Mouse (Mus musculus): ENCODE measurements around the gene 4930442H23Rik. TPM values are rescaled to one million over a fixed set of nuclear protein-coding genes. Genes with fewer than 3 reads are reported as not detected.
"Not testable (repeated sequence)": the region's sequence is repeated elsewhere in the genome, so short reads cannot be mapped to it uniquely, and the experiment has no call there.

The 4930442H23Rik gene
- polyA plus RNA-seq, 1 experiment = 0.07 TPM

DNA sequence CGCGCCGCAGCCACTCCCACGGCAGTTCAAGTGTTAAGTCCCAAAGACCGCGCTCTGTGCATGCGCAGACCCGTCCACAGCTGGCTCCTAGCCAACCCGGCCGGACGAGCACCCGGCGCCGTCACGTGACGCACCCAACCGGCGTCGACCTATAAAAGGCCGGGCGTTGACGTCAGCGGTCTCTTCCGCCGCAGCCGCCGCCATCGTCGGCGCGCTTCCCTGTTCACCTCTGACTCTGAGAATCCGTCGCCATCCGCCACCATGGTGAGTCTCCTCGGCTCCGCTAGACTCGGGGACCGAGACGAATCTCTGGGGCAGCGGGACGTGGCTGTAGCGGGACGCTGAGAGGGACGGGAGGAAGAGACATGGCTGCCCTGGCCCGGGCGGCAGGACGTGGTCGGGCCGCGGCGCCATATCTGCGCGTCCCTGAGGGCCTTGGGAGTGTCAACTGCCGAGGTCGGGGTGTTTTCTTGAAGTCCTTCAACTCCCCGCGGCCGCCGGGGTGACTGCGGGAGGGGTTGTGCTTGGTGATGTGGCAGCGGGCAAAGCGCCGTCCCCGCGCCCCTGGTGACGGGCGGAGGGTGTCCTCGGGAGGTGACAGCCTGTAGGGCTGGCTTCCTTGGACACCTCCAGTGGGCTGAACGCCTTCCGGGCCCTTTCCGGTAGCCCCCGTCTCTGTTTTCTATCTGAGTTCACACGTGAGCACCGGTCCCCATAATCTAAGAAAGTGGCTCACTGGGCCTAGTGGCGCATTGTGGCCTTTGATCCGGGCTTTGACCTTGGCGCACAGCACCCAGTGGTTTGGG lies 7.0 kb downstream of the 4930442H23Rik start, which contains the start of gene Eef2:
Gene Eef2 (plus strand): TSS at position 166 of the 806 bp plus-strand sequence.
- TF ChIP-seq CTCF (IDR thresholded peaks at IDR 0.05; ENCODE audit: control insufficient read depth, insufficient read depth, insufficient read length) (no peak), USF1 (IDR thresholded peaks at IDR 0.05; ENCODE audit: low read depth) (peak; percentile 98), MAX (IDR thresholded peaks at IDR 0.05) (peak; percentile 26)
- Histone ChIP-seq H3ac (ENCODE audit: control insufficient read depth, insufficient read length, low read depth) (peak within 1 kb of the TSS; percentile 99), H3K36me3 (ENCODE audit: control insufficient read depth, insufficient read depth) (peaks cover 47% of the 10 kb centered on the region), H3K79me2 (ENCODE audit: control insufficient read depth, insufficient read depth) (peaks cover 53% of the 10 kb centered on the region), H3K79me3 (ENCODE audit: low read depth) (peaks cover 48% of the 10 kb centered on the region), H3K4me3 (ENCODE audit: insufficient read depth, poor library complexity, severe bottlenecking) (peak within 1 kb of the TSS; percentile 95), H3K27me3 (ENCODE audit: control insufficient read depth, insufficient read depth, insufficient read length) (no peaks in the 10 kb centered on the region)

DNA sequence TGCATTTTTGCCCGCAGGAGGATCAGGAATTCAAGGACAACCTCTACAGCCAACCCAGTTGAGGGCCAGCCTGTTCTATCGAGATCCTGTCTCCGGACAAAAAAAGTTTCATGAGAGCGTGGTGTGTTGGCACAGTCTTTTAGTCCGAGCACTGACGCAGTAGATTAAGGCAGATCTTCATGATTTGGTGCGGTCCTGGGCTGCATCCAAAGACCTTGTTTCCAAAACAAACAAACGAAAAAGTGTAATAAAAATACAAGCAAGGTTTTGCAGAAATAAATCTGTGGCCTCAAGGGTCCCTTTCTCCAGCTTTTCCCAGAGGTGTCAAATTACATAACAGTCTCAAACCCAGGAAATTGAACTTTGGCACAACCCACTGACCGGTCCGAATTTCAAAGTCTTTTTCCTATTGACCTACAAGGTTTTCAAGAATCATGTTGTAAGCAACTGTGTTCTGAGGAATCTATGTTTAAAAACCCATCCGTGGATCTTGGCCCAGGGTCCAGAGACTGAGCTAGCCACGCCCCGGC lies 7.6 kb downstream of the 4930442H23Rik start:
- H3K36me3 ChIP-seq (ENCODE audit: control insufficient read depth, insufficient read depth) = peaks cover 40% of the 10 kb centered on the region
- H3K27me3 ChIP-seq (ENCODE audit: control insufficient read depth, insufficient read depth, insufficient read length) = no peaks in the 10 kb centered on the region
- H3K4me3 ChIP-seq (ENCODE audit: insufficient read depth, poor library complexity, severe bottlenecking) = peak overlapping the region; percentile 26
- H3K79me3 ChIP-seq (ENCODE audit: low read depth) = peaks cover 45% of the 10 kb centered on the region
- H3K79me2 ChIP-seq (ENCODE audit: control insufficient read depth, insufficient read depth) = peaks cover 47% of the 10 kb centered on the region
- TF ChIP-seq MYOD1 (IDR thresholded peaks at IDR 0.05; ENCODE audit: control insufficient read depth, insufficient read length, low read depth) (no peak), USF1 (IDR thresholded peaks at IDR 0.05; ENCODE audit: low read depth) (no peak), FOSL1 (IDR thresholded peaks at IDR 0.05; ENCODE audit: insufficient read depth, low read length, poor library complexity, severe bottlenecking) (no peak)
- no peak overlapping the region for H3ac ChIP-seq (ENCODE audit: control insufficient read depth, insufficient read length, low read depth)

DNA sequence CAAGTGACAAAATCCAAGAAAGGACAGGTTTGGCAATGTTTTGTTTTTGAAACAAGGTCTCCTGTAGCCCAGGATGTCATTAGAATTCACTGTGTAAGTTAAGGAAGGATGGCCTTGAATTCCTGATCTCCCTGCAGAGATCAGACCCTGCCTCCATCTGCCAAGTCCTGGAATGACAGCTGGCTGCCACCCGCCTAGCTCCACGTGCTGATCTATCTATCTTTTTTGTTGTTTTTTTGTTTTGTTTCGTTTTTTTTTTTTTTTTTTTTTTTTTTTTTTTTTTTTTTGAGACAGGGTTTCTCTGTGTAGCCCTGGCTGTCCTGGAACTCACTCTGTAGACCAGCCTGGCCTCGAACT lies 8.3 kb downstream of the 4930442H23Rik start:
- not testable (repeated sequence) for H3ac ChIP-seq (ENCODE audit: control insufficient read depth, insufficient read length, low read depth); H3K27me3 ChIP-seq (ENCODE audit: control insufficient read depth, insufficient read depth, insufficient read length); H3K4me3 ChIP-seq (ENCODE audit: insufficient read depth, poor library complexity, severe bottlenecking)
- Histone ChIP-seq H3K79me3 (ENCODE audit: low read depth) (peaks cover 39% of the 10 kb centered on the region), H3K79me2 (ENCODE audit: control insufficient read depth, insufficient read depth) (peaks cover 40% of the 10 kb centered on the region), H3K36me3 (ENCODE audit: control insufficient read depth, insufficient read depth) (peaks cover 33% of the 10 kb centered on the region)

DNA sequence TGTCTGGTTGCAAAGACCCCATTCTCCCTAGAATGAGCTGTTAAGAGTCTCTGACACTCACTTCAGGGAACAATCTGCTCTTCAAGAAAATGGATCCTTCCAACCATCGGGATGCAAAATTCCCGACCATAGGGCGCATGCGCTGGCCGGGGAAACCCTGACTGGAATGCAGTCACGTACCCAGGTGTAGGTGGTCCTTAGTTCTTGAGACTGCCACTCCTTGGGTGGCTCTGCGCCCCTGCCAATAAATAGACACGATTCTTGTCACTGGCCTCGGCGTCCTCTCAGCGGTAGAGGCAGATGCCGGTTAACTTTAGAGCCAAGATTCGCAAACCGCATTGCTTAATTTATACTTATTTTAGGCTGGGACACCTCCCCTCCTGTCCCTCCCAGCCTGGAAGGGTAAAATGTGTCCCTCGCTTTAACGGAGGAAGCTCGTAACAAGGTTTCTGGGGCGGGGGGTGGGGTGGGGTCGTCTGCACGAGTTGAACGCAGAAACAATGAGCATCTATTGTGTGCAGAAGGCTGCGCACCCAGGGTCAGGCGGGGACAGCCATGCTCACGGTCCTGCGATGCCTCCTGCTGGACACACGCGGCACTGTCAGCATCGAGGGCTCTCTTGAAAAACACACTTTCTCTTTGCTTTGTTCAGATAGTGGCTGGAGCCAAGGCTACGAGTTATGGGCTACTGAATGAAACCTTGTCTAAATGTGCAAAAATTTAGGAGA lies 8.9 kb downstream of the 4930442H23Rik start:
- TF ChIP-seq CEBPB (IDR thresholded peaks at IDR 0.05; ENCODE audit: low read depth) = no peak
- peak; percentile 97 for TF ChIP-seq CTCF (IDR thresholded peaks at IDR 0.05; ENCODE audit: control insufficient read depth, insufficient read depth, insufficient read length)
- no peak for TF ChIP-seq FOSL1 (IDR thresholded peaks at IDR 0.05; ENCODE audit: insufficient read depth, low read length, poor library complexity, severe bottlenecking)
- TF ChIP-seq MAX (IDR thresholded peaks at IDR 0.05) = peak; percentile 81
- TF ChIP-seq USF1 (IDR thresholded peaks at IDR 0.05; ENCODE audit: low read depth) = no peak
- TF ChIP-seq MYOG (IDR thresholded peaks at IDR 0.05; ENCODE audit: control insufficient read depth, extremely low read depth, insufficient read length) = no peak
- Histone ChIP-seq H3K79me3 (ENCODE audit: low read depth) (peaks cover 34% of the 10 kb centered on the region), H3K36me3 (ENCODE audit: control insufficient read depth, insufficient read depth) (peaks cover 28% of the 10 kb centered on the region), H3K27me3 (ENCODE audit: control insufficient read depth, insufficient read depth, insufficient read length) (no peaks in the 10 kb centered on the region), H3K79me2 (ENCODE audit: control insufficient read depth, insufficient read depth) (peaks cover 35% of the 10 kb centered on the region), H3K4me3 (ENCODE audit: insufficient read depth, poor library complexity, severe bottlenecking) (no peak overlapping the region), H3ac (ENCODE audit: control insufficient read depth, insufficient read length, low read depth) (peak overlapping the region; percentile 7)

DNA sequence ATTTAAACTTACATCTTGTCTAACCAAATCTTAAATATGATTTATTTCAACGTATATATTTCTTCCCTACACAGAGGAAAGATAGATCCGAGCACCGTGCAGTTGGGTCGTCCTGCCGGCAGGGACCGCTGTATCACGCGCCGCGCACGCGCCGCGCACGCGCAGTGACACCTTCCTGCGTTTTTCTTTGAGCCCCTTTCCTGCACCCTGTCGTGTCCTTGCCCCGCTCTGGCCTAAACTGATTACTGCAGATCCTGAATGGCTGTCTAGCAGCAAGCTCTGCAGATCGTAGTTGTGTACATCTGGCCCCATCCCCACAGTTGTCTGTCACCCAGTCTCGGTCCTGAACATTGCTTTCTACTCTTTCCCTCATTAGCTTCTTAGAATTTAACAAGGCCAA lies 10.5 kb downstream of the 4930442H23Rik start:
- no peak overlapping the region for H3K4me3 ChIP-seq (ENCODE audit: insufficient read depth, poor library complexity, severe bottlenecking)
- no peak overlapping the region for H3ac ChIP-seq (ENCODE audit: control insufficient read depth, insufficient read length, low read depth)
- peaks cover 17% of the 10 kb centered on the region for H3K79me3 ChIP-seq (ENCODE audit: low read depth)
- peaks cover 12% of the 10 kb centered on the region for H3K36me3 ChIP-seq (ENCODE audit: control insufficient read depth, insufficient read depth)
- TF ChIP-seq USF1 (IDR thresholded peaks at IDR 0.05; ENCODE audit: low read depth) (no peak), CEBPB (IDR thresholded peaks at IDR 0.05; ENCODE audit: low read depth) (no peak), MAX (IDR thresholded peaks at IDR 0.05) (no peak), CTCF (IDR thresholded peaks at IDR 0.05; ENCODE audit: control insufficient read depth, insufficient read depth, insufficient read length) (no peak), MYOD1 (IDR thresholded peaks at IDR 0.05; ENCODE audit: control insufficient read depth, insufficient read length, low read depth) (no peak), MYOG (IDR thresholded peaks at IDR 0.05; ENCODE audit: control insufficient read depth, extremely low read depth, insufficient read length) (no peak), FOSL1 (IDR thresholded peaks at IDR 0.05; ENCODE audit: insufficient read depth, low read length, poor library complexity, severe bottlenecking) (no peak)
- no peaks in the 10 kb centered on the region for H3K27me3 ChIP-seq (ENCODE audit: control insufficient read depth, insufficient read depth, insufficient read length)
- peaks cover 18% of the 10 kb centered on the region for H3K79me2 ChIP-seq (ENCODE audit: control insufficient read depth, insufficient read depth)

DNA sequence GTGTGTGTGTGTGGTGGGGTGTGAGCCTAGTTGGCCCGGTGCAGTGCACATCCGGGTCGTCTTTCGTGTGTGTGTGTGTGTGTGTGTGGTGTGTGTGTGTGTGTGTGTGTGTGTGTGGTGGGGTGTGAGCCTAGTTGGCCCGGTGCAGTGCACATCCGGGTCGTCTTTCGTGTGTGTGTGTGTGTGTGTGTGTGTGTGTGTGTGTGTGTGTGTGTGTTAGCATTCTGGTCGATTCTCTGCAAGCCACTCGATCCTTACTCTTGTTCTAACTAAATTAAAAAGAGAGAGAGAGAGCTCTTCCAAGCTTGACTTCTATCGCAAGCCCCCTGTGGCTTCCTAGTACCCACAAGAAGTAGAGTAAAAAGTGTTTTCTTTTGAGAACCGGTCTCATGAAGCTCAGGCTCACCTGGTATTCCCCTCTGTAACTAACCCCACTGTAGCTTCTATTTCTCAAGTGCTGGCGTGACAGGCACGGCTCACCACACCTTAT lies 14.2 kb downstream of the 4930442H23Rik start:
- H3K27me3 ChIP-seq (ENCODE audit: control insufficient read depth, insufficient read depth, insufficient read length); H3K36me3 ChIP-seq (ENCODE audit: control insufficient read depth, insufficient read depth); H3ac ChIP-seq (ENCODE audit: control insufficient read depth, insufficient read length, low read depth); H3K4me3 ChIP-seq (ENCODE audit: insufficient read depth, poor library complexity, severe bottlenecking): not testable (repeated sequence)
- H3K79me2 ChIP-seq (ENCODE audit: control insufficient read depth, insufficient read depth) = peaks cover 30% of the 10 kb centered on the region
- peaks cover 24% of the 10 kb centered on the region for H3K79me3 ChIP-seq (ENCODE audit: low read depth)
